Mouse (Mus musculus): ENCODE measurements at regions not wholly inside any gene's neighbourhood (a gene's known extent, or its start where the extent isn't known, plus 50 kb on each side); places are given as distances from the start of the nearest gene placed in this dataset.
A peak's percentile ranks its signal among the peaks of the same experiment; 100 is the strongest.

DNA sequence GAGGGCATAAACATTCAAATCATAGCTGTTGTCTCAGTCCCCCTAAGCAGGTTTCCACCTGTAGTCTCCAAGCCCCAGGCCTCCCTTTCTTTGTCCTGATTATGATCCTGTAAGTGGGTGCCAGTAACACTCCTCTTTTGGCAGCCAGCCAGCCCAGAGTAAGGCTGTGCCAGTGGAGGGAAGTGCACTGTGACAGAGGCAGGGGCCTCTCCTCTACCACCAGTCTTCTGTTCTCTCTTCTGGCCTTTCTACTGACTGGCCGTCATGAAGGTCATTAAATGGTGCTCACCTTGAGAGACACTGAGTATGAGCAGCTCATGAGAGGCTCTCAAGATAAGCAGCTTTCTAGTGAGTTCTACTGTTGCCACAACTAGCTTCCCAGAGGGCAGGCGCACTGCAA, 63.5 kb upstream of the Met start:
- DNase-seq (ENCODE audit: low read depth, low spot score) = no peak

DNA sequence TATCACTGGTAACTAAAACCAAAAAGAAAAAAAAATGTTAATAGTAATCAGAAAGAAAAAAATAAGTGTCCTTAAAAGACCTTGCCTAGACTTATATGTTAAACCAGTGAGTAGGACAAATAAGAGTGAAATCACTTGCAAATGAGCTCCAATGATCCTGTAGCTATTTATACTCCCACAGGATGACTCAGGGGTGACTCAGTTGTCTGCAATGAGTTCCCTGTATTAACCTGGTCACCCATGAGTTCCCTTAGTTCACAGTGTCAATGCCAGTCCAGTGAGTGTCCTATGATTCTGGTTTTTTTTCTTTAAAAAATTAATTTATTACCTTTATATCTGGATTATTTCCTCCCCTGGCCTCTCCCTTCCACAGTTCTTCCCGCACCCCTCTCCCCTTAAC, 55.5 kb upstream of the Met start:
- DNase-seq (ENCODE audit: low read depth, low spot score) = peak; percentile 38

GRCm38 (mm10) chr6:17409703-17410408, 53.7 kb upstream of the Met start:
- DNase-seq (ENCODE audit: low read depth, low spot score) = no peak

GRCm38 (mm10) chr6:17410409-17410722, 53.2 kb upstream of the Met start:
- no peak for DNase-seq (ENCODE audit: low read depth, low spot score)

Data from brain, adult 2 months (tissue).